Mouse (Mus musculus): ENCODE measurements around the gene Ptcd3.
"Not testable (repeated sequence)": the region's sequence is repeated elsewhere in the genome, so short reads cannot be mapped to it uniquely, and the experiment has no call there.

Gene Ptcd3

GRCm38 (mm10) chr6:71908481-71909381, at the start of gene Ptcd3, which contains the start of gene Polr1a:
Ptcd3 (minus strand) TSS chr6:71908750.
Polr1a (plus strand) TSS chr6:71909053.
- peak; percentile 85 for DNase-seq (ENCODE audit: low spot score)

- no peak for DNase-seq (ENCODE audit: low spot score)
Observed at GRCm38 (mm10) chr6:71951192-71951591, 42.6 kb upstream of the Ptcd3 start.

DNA sequence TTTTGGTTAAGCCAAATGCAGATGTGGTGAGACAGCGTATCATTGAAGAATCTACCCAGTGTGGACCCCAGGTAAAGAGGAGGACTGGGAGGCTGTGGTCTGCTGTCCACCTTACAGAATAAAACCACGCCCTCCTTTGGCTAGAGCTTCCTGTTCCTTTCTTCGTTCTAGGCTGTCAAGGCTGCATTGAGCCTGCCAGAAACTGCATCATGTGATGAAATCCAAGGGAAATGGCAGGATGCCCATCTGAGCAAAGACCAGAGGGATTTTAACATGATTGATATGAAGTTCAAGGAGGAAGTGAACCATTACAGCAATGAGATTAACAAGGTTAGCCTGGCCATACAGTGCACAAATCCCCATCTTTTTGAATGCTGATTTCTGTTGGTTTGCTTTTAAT, 42.0 kb upstream of the Ptcd3 start:
- DNase-seq (ENCODE audit: low spot score) = no peak

DNA sequence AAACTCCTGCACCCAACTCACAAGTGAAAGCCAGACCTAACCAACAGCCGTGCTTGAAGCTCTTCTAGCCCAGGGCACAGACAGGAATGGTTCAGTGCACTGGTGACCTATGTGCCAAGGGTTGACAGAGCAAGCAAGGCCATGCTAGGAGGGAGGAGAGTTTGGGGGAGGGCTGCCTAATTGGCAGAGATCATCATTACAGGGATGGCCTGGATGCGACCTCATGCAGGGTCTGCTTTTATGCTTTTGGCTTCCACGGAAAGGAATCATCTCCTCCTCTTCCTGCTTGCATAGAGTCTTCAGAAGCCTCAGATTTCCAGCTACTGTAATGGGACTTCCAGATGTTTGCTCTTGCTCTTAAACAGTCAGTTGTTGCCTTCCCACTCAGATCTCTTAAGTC, 41.2 kb upstream of the Ptcd3 start:
- no peak for DNase-seq (ENCODE audit: low spot score)

GRCm38 (mm10) chr6:71946121-71946520, 37.6 kb upstream of the Ptcd3 start:
- DNase-seq (ENCODE audit: low spot score) = no peak

- no peak for DNase-seq (ENCODE audit: low spot score)
Observed at GRCm38 (mm10) chr6:71945101-71945500, 36.6 kb upstream of the Ptcd3 start.

DNA sequence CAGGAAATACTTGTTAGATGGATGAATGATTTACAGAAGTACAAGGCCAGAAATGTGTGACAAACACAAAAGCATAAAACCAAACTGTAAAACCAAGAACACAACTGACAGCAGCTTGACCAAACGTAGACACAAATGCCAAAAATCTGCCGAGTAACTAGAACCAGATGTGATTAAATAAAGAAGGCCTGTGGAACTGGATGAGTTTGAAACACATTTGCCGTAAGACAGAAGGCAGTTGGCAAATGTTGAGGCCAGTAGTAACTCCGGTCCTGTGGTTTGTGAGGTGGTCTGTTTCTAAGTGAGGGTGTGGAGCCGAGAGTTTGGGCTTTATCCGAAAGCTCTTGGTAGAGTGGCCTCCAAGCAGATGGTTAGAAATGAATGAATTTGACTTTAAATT, 32.4 kb upstream of the Ptcd3 start:
- DNase-seq (ENCODE audit: low spot score) = no peak

DNA sequence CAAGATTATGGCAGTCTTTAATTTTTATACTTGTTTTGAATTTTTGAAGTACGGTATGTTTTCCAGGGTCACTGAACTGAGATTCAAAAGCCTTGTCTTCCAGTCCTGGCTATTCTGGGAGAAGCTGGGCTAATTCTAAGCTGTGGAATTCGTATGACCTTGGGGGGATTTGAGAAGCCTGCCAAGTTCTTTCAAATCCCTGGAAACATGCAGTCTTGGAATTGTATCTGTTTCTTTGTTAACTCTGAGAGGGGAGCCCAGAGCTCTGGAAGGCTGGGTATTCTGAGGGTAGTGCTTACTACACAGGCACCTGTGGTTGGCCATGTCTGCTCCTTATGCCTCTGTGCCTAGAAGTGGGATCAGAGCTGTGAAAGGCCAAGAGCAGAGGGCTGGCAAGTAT, 27.2 kb upstream of the Ptcd3 start:
- DNase-seq (ENCODE audit: low spot score) = no peak

GRCm38 (mm10) chr6:71934081-71934556, 25.6 kb upstream of the Ptcd3 start:
- DNase-seq (ENCODE audit: low spot score) = no peak

DNA sequence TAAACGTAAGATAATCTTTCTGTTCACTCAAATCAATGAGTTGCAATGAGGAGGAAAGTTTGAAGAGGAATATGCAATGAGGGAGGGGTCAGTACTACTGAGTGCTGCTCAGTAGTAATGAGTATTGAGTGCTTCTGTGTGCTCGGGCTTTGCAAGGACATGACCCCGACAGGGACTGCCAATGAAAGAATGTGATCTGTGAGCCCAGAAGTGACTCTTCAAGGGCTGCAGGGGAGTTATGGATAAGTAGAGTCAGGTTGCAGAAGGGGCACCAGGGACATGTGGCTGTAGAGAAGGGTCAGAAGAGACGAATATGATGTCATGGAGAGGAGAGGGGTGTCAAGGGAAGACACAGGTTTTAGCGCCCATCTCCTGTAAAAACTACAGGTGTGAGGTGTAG, 23.8 kb upstream of the Ptcd3 start:
- DNase-seq (ENCODE audit: low spot score) = no peak

DNA sequence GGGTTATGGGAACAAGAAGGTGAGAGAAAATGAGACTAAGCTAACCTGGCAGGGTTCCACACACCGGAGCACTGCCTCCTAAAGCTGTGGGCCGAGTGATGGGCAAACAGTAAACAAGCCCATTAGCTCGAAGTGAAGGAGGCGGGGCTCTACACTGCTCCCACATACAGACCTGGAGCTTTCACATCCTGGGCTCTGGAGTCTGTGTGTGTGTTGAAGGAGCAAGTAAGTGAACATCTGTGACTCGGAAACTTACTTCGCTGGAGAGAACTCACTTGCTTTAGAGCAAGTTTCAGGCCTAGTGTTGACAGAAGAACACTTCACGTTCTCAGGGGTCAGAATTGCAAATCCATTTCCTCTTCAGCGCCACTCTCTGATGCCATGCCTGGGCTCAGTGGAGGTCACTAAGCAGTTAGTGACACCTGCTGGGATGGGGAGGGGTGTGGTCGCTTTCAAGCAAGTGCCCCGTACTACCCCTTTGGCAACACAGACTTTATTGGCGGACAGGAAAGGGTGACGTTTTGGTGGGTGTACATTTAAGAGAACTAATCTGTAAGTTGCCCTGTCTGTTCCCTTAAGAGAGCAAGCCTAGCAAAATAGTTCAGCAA, 22.4 kb upstream of the Ptcd3 start:
- no peak for DNase-seq (ENCODE audit: low spot score)

DNA sequence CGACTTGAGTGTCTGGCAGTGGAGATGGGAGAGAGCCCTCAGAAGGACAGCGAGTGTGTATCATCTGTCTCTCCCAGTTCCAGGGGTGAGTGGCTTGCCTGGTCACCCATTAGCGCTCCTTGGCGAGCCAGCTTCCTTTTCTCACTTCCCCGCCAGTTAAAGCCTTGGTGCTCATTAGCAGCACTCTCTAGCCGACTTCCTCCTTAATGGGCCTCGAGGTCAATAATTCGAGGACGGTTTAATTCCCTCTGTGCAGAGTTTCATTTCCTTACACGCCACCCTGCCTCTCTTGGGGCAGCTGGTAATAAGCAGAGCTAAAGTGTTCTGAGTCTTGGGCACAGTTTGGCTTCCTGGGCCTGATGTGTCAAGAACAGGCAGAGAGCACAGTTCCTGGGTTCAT, 21.5 kb upstream of the Ptcd3 start:
- DNase-seq (ENCODE audit: low spot score) = no peak

GRCm38 (mm10) chr6:71927911-71928310, 19.4 kb upstream of the Ptcd3 start:
- peak; percentile 23 for DNase-seq (ENCODE audit: low spot score)

GRCm38 (mm10) chr6:71925233-71925632, 16.7 kb upstream of the Ptcd3 start:
- DNase-seq (ENCODE audit: low spot score) = not testable (repeated sequence)

DNA sequence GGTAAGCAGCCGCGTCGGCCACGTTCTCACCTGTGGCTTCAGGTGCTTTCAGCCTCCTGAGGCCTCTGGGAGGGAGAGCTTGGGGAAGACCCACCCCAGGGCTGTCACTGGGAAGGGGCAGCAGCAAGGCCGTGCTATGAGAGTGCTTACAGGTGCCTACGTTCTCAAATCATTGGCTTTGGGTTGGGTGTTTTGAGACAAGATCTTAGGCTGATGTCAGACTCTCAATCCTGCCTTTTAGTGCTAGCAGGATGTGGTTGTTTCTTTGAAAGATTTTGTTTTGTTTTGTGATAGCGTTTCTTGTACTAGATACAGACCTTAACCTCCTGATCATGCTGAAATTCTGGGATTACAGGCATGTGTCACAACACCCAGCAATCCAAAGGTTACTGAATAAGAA, 12.2 kb upstream of the Ptcd3 start:
- no peak for DNase-seq (ENCODE audit: low spot score)

DNA sequence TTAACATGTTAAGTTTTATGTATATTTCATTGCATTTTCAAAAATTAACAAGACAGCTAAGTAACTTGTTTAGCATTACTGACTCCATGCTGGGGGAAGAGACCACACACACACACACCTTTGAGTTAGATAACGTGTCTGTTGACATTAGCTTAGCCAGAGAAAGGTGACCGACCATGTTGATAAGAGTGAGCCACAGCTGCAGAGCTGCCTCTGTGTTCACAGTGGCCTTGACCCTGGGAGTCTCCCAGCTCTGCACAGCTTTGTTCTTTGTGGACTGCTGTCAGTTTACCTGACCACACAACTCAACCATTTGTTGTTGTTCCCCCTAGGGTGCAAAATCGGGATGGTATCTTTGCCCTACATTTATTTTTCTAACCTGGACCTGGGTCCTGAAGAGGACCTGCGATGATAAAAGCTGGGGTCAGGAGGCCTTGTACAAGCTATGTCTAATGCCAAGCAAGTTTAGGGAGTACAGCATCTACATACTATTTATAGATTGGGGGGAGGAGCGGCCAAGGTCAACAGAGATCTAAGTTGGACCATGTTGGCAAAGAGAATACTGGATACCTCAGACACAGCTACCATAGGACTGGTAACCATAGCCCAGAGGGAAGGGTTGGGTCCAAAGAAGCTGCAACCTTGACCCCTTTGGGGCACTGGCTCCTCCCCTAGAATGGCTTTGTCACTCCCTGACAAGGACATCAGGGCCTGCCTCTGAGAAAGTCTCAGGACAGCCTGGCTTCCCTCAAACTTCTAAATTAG, 3.3 kb upstream of the Ptcd3 start:
- DNase-seq (ENCODE audit: low spot score) = no peak

DNA sequence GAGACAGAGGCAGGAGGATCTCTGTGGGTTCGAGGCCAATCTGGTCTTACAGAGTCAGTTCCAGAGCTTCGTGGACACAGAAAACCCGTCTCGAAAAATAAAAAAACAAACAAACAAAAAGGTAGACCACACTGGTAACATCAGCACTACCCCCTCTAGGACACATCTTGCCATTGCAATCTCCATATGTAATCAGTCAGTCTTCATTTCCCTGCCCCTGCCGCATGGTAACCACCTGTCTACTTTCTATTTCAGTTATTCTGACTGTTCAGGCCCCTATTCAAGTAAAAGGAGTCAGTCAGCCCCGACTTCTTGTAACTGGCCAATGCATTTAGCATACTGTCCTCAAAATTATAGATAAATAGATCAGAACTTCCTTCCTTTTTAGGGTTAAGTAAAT, 1.3 kb upstream of the Ptcd3 start:
- no peak for DNase-seq (ENCODE audit: low spot score)

- no peak for DNase-seq (ENCODE audit: low spot score)
Observed at GRCm38 (mm10) chr6:71909384-71909783, 834 bp upstream of the Ptcd3 start.

DNA sequence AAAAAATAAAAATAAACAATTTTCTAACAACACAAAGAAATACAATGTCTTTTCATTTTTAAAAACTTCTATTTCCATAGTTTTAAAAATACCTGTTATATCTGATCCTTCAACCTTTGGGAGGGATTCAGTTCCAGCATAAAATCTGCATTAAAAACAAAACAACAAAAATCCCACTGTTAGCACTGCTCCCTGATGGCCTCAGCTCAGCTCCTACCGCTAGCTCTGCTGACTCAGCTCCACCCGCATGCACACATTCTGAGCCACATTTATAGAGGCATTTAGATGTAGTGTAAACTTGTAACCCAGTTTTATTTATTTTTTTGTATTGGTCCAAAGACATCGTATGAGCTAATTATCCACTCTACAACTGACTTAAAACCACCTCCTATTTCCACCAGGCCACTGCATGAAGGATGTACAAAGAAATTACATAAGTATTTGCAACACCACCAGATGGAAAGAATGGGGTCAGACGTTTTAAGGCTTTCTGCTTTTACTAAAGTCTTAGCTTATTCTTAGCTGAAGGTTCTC, 781 bp downstream of the Ptcd3 start:
- no peak for DNase-seq (ENCODE audit: low spot score)

- DNase-seq (ENCODE audit: low spot score) = no peak
Observed at GRCm38 (mm10) chr6:71893263-71893662, 15.3 kb downstream of the Ptcd3 start.

DNA sequence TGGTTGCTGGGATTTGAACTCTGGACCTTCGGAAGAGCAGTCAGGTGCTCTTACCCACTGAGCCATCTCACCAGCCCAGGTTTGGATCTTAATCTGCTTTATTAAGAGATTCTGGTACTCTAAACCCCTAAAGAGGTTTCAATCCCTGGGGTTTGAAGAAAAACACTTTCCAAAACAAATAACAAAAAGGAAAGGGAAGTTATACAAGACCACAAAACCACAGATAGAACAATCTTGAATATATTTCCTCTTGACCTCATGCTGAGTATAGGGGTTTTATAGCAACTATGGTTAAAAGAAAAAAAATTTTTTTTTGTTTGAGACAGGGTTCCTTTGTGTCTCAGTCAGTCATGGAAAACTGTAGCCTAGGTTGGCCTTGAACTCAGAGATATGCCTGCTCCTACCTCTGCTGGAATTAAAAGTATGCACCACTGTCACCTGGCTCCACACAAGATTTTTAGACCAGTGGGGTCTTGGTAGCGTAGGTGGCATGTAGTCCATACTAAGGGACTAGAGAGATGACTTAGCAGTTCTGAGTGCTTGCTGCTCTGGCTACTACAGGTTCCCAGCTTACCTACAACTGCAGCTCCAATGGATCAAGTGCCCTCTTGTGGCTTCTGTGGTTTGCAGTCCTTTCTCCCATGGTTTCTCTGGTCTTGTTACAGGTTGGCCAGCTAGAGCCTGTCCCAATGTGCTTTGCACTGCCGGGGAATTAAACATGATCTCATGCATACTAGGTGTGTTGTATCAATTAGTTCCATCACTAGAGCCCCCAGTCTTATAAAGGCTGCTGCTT, 30.4 kb downstream of the Ptcd3 start:
- DNase-seq (ENCODE audit: low spot score) = no peak

DNA sequence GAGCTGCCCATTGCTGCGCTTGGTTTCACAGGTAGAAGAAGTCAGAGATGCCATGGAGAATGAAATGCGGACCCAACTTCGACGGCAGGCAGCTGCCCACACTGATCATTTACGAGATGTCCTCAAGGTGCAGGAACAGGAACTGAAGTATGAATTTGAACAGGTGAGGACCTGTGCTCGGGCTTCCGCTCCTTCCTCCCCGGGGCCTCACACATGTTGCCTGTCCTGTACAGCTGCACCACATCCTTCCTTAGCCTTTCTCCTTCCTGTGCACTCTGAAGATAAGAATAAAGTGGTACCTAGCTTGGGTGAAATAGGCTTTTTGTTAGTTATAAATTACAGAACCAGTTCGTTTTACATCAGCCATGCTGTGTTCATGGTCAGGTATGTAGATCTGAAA, 37.2 kb downstream of the Ptcd3 start:
- DNase-seq (ENCODE audit: low spot score) = no peak
